Mouse (Mus musculus) lung, postnatal 0 days (tissue): ENCODE measurements around the gene Gnb1l.

ENCODE experiments used
- CTCF ChIP-seq: IDR thresholded peaks from 2 replicates; pipeline ENCODE4 v1.5.1; 2016; ENCODE audit warnings: antibody characterized with exemption, mild to moderate bottlenecking
- EP300 ChIP-seq: IDR thresholded peaks from 2 replicates; pipeline ENCODE4 v1.6.1; 2016; ENCODE audit warnings: antibody characterized with exemption, mild to moderate bottlenecking, control low read depth

GRCm38 (mm10) chr16:18498558-18498990 is at the start of gene Gnb1l, which contains the start of gene Rtl10:
- no peak for TF ChIP-seq CTCF
- TF ChIP-seq EP300, result no peak
